Mouse (Mus musculus) ES-E14 (cell line): ENCODE data around the gene Rps26. TPM values are rescaled to one million over a fixed set of nuclear protein-coding genes. Genes with fewer than 3 reads are reported as not detected.

Experiments used
- DNase-seq: peaks from one replicate; pipeline ENCODE4 v3.0.0-alpha.2; 2013; ENCODE audit warnings: low read depth, low spot score
- H3K27ac ChIP-seq: 2 replicates; pipeline ENCODE4 v1.5.1; 2012; ENCODE audit warnings: low read depth, mild to moderate bottlenecking, low read length, moderate library complexity, mixed read lengths; ENCODE audit not compliant: poor library complexity, insufficient read depth, severe bottlenecking
- H3K36me3 ChIP-seq: 2 replicates; pipeline ENCODE4 v1.6.1; 2012; ENCODE audit warnings: mild to moderate bottlenecking, low read length, moderate library complexity, mixed read lengths; ENCODE audit not compliant: control insufficient read depth, poor library complexity, insufficient read depth, severe bottlenecking
- H3K4me1 ChIP-seq, 2 experiments: fragments of 150-350 bp in 1 of 2; sonication (generic) in 1 of 2; 2 replicates each; pipeline ENCODE4 v1.6.1; 2012; ENCODE audit warnings: low read length in 2 of 2, mild to moderate bottlenecking in 1 of 2, mixed read lengths in 1 of 2; ENCODE audit not compliant: control insufficient read depth in 2 of 2, insufficient read depth in 2 of 2, poor library complexity in 1 of 2
- H3K4me3 ChIP-seq, 2 experiments: fragments of 150-350 bp in 1 of 2; sonication (generic) in 1 of 2; 2 replicates each; pipeline ENCODE4 v1.5.1; 2012; ENCODE audit warnings: low read length in 2 of 2, low read depth in 1 of 2, mild to moderate bottlenecking in 1 of 2, mixed read lengths in 1 of 2; ENCODE audit not compliant: insufficient read depth in 1 of 2, poor library complexity in 1 of 2, severe bottlenecking in 1 of 2
- H3K9ac ChIP-seq: 2 replicates; pipeline ENCODE4 v1.6.1; 2012; ENCODE audit warnings: low read depth, mild to moderate bottlenecking, low read length, mixed read lengths; ENCODE audit not compliant: poor library complexity, insufficient read depth, severe bottlenecking
- H3K9me3 ChIP-seq: fragments of 150-350 bp; sonication (generic); 2 replicates; pipeline ENCODE4 v1.6.1; 2012; ENCODE audit warnings: low read depth, mild to moderate bottlenecking, low read length; ENCODE audit not compliant: control insufficient read depth, insufficient read depth
- CHD2 ChIP-seq: IDR thresholded peaks from 2 replicates; pipeline ENCODE4 v1.6.1; 2014; ENCODE audit warnings: mild to moderate bottlenecking, low read depth, low read length, inconsistent platforms
- HCFC1 ChIP-seq: IDR thresholded peaks from 2 replicates; pipeline ENCODE4 v1.6.1; 2012; ENCODE audit warnings: low read length, inconsistent platforms, borderline replicate concordance; ENCODE audit not compliant: insufficient read depth
- MAFK ChIP-seq: IDR thresholded peaks from 2 replicates; pipeline ENCODE4 v1.6.1; 2014; ENCODE audit warnings: mild to moderate bottlenecking, low read depth, low read length, inconsistent platforms; ENCODE audit not compliant: insufficient read depth
- ZC3H11A ChIP-seq: IDR thresholded peaks from 2 replicates; pipeline ENCODE4 v1.6.1; 2012; ENCODE audit warnings: low read depth, mild to moderate bottlenecking, inconsistent platforms, low read length, borderline replicate concordance
- ZNF384 ChIP-seq: IDR thresholded peaks from 2 replicates; pipeline ENCODE4 v1.6.1; 2012; ENCODE audit warnings: low read depth, low read length, inconsistent platforms
- in situ Hi-C, 2 experiments: fragments of 600-800 bp; cut with MboI; formaldehyde crosslinking; loops; one replicate each; pipeline ENCODE4 v1.15.1; 2025; ENCODE audit warnings: low sequenced_read_pairs in 2 of 2, inconsistent platforms in 1 of 2; ENCODE audit not compliant: unreplicated experiment in 2 of 2
- total RNA-seq: library from RNA; depleted of rRNA; stranded (reverse); fragments of 300-350 nt; gene quantifications from 2 replicates; pipeline ENCODE4 v1.2.3, GENCODE M21; 2012

The Rps26 gene
- total RNA-seq, 1 experiment: 1,982 TPM

DNA sequence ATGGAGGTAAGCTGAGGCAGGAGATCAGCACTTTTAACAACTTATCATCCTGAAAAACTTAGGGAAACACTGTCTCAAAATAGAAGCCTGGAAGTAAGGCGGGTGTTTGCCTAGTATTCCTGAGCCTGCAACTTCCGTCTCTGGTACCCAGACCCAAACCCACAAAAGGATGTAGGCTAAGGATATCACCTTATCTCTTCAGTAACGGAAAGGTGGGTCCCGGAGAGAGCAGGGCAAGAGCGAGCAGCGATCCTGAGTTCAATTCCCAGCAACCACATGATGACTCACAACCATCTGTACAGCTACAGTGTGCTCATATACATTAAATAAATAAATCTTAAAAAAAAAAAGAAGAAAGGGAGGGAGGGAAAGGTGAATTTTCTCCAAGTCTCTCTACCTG is 35.1 kb downstream of the Rps26 start:
- TF ChIP-seq MAFK: no peak
- no peak for TF ChIP-seq CHD2
- no peak for TF ChIP-seq ZC3H11A
- no peak for TF ChIP-seq ZNF384
- TF ChIP-seq HCFC1: no peak
- Histone ChIP-seq H3K9me3 (no peaks in the 10 kb centered on the region), H3K4me3 (no peak overlapping the region), H3K27ac (no peak overlapping the region), H3K36me3 (no peaks in the 10 kb centered on the region), H3K9ac (no peak overlapping the region), H3K4me1 (peaks cover 6 to 15% of the 10 kb centered on the region in 2 experiments)
- DNase-seq: no peak
- in situ Hi-C loops: no loop called here

DNA sequence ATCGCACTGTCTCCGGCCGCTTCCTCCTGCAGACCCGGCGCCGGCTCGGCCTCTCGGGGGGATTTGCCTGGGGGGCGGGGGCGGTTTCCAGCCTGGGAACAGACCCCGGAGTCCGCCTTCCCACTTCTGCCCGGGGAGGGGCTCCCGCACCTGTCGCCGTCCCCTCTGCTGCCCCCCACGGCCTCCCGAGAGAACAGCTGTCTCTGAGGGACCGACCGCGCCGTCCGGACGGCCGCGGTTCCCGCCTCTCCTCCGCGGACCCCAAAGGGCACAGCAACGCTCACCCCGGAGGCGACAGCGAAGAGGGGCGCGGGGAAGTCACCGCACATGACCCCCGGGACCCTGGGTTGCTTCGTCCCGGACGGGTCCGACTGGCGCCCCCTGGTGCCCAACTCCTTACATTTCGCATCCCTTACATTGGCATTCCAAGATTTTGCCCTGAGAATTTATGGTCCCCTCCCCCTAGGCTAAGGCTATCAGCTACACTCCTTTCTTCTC is 36.3 kb downstream of the Rps26 start:
- H3K36me3 ChIP-seq: no peaks in the 10 kb centered on the region
- TF ChIP-seq HCFC1: peak; percentile 38; the same call in 1 of the 2 replicates
- no peak for TF ChIP-seq MAFK
- DNase-seq: peak; percentile 78
- H3K27ac ChIP-seq: peak overlapping the region; percentile 94
- H3K9me3 ChIP-seq: no peaks in the 10 kb centered on the region
- peak overlapping the region; percentile 80 for H3K9ac ChIP-seq
- peak overlapping the region; percentile 79 to 86 for H3K4me3 ChIP-seq
- H3K4me1 ChIP-seq: peaks cover 6 to 21% of the 10 kb centered on the region in 2 experiments
- in situ Hi-C loops: no loop called here

DNA sequence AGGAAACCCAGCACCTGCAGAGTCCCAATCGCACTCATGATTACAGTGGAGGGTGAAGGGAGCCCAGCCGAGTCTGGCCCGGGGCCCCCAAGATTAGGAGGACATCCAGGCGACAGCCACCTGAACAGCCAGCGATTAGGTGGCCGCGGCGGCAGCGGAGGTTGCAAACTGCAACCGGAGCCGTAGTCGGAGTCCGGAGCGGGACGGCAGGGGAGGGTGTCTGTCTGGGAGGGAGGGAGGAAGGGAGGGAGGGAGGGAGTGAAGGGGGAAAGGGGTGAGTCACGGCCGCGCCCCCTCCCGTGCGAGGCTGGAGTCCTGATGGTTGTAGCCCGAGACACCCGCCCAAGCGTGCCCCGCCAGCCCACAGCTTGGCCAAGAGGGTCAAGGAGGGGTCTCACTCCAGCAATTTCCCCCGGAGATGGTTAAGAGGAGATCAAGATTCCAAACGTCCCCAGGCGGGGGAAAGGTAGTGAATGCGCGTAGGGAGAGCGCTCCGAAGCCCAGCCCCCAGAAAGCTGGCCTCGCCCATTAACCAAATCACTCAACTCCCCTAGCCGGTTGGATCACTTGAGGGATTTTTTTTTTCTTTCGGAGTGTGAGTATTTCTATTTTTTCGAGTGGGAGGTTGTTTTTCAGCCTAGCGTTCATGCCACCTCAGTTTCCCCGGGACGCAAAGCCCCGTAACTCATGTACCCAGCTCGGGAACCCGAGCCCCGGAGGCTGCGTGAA is 36.9 kb downstream of the Rps26 start, which contains the start of gene Erbb3:
Gene Erbb3, minus strand, starts transcription at position 189 of the 729 bp plus-strand sequence.
- Histone ChIP-seq H3K4me1 (peaks cover 7 to 25% of the 10 kb centered on the region in 2 experiments), H3K4me3 (peak within 1 kb of the TSS; percentile 79 to 86), H3K36me3 (no peaks in the 10 kb centered on the region), H3K9ac (peak within 1 kb of the TSS; percentile 80), H3K9me3 (no peaks in the 10 kb centered on the region), H3K27ac (peak within 1 kb of the TSS; percentile 94)
- DNase-seq: peak; percentile 67
- in situ Hi-C loops: no loop called here
- peak; percentile 42; the same call in 1 of the 2 replicates for TF ChIP-seq HCFC1
- peak; percentile 76; the same call in 1 of the 2 replicates for TF ChIP-seq ZNF384
- TF ChIP-seq ZC3H11A: no peak
- TF ChIP-seq CHD2: no peak
- 0 out of 2 replicates have a peak, but pooled peaks have one; percentile 5 for TF ChIP-seq MAFK

DNA sequence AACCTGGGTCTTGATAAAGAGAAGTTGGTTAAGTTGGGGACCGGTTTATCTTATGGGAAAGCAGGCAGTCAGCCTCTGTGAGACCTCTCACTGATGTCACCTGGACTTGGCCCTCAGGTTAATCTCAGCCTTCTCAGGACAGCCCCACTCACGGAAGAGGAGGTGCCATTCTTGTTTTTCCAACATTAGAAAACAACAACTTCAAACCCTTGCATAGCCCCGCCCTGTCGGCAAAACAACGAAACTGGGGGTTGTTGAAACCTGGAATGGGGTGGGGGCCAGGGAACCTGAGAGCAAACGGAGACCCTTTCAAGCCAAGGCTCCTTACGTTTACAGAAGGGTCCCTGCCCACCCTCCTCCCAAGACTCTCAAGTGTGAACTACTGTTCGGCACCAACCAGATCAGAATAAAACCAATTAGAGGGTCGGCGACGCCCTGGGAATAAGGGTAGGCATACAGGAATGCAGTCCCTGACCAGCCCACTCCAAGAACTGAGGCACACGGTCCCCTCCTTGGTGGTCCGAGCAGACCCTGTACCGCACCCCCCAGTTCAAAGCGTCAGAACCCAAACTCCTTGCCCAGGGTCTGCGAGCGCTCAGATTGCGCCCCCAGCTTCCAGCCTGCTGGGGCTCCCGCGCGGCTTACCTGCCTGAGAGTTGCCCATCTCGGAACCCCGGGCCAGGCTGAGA is 37.6 kb downstream of the Rps26 start:
- Histone ChIP-seq H3K9ac (peak overlapping the region; percentile 80), H3K27ac (peak overlapping the region; percentile 94; the same call in 1 of the 2 replicates), H3K4me3 (peak overlapping the region; percentile 79 to 86), H3K9me3 (no peaks in the 10 kb centered on the region), H3K36me3 (no peaks in the 10 kb centered on the region), H3K4me1 (peaks cover 7 to 28% of the 10 kb centered on the region in 2 experiments)
- no peak for TF ChIP-seq CHD2
- TF ChIP-seq MAFK: no peak
- no peak for TF ChIP-seq ZC3H11A
- no peak for TF ChIP-seq HCFC1
- TF ChIP-seq ZNF384: no peak
- DNase-seq: no peak
- in situ Hi-C loops: no loop called here
